Mouse (Mus musculus): ENCODE measurements around the gene Hmbs.

The Hmbs gene

GRCm38 (mm10) chr9:44292490-44292889 lies 51.5 kb downstream of the Hmbs start:
- no peak for DNase-seq (ENCODE audit: low read depth in 1 of 2, low spot score in 2 of 2)

GRCm38 (mm10) chr9:44288959-44289291 lies 55.1 kb downstream of the Hmbs start:
- DNase-seq (ENCODE audit: low read depth in 1 of 2, low spot score in 2 of 2), result no peak

GRCm38 (mm10) chr9:44288076-44288958 lies 55.7 kb downstream of the Hmbs start, which contains the start of gene Abcg4:
Gene Abcg4 (minus strand): TSS chr9:44288615.
- no peak for DNase-seq (ENCODE audit: low read depth in 1 of 2, low spot score in 2 of 2)

GRCm38 (mm10) chr9:44287401-44288075 lies 56.5 kb downstream of the Hmbs start:
- no peak for DNase-seq (ENCODE audit: low read depth in 1 of 2, low spot score in 2 of 2)

- DNase-seq (ENCODE audit: low read depth in 1 of 2, low spot score in 2 of 2), result no peak
Measured at GRCm38 (mm10) chr9:44287003-44287400, 57.0 kb downstream of the Hmbs start.

Data from monocyte, adult 2 months (primary cell).